Mouse (Mus musculus): ENCODE data around the gene Tmem191c. TPM values are rescaled to one million over a fixed set of nuclear protein-coding genes. Genes with fewer than 3 reads are reported as not detected.

The Tmem191c gene
- polyA plus RNA-seq, 1 experiment from 2014 or later = 19.2 TPM

DNA sequence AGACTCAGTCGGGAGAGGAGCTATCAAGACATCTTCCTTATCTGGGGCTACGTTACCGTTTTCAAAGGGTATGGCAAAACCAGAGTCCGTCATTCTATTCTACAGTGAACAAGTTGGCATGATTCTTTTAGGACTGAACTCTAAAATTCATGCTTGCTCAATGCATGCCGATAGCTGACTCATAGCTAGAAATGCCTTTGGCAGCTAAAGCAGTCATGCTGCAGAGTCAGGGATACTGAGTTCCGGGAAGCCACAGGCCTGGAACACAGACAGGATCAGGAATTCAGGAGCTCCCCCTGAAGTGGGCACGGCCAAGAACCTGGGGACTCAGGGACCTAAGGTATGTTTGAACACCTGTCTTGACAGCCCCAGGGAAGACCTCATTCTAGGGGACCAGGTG, 40.7 kb downstream of the Tmem191c start:
- H3K4me2 ChIP-seq (replicated peaks; ENCODE audit: low read depth, low read length) = no peak overlapping the region
- no peaks in the 10 kb centered on the region for H3K27me3 ChIP-seq (ENCODE audit: insufficient read depth, low read length)
- 96% methylated on average over 7 of the region's 7 CpGs for WGBS
- no peaks in the 10 kb centered on the region for H3K9me3 ChIP-seq (ENCODE audit: low read length)
- ATAC-seq (ENCODE audit: low FRiP score, low TSS enrichment) = no peak
- no peak overlapping the region for H3K4me3 ChIP-seq (ENCODE audit: low read length)
- H3K4me1 ChIP-seq (ENCODE audit: insufficient read depth, low read length) = no peaks in the 10 kb centered on the region
- peaks cover 39% of the 10 kb centered on the region for H3K36me3 ChIP-seq (ENCODE audit: insufficient read depth, low read length)
- H3K27ac ChIP-seq (ENCODE audit: low read length) = no peak overlapping the region
- H3K9ac ChIP-seq (replicated peaks; ENCODE audit: low read length) = no peak overlapping the region

DNA sequence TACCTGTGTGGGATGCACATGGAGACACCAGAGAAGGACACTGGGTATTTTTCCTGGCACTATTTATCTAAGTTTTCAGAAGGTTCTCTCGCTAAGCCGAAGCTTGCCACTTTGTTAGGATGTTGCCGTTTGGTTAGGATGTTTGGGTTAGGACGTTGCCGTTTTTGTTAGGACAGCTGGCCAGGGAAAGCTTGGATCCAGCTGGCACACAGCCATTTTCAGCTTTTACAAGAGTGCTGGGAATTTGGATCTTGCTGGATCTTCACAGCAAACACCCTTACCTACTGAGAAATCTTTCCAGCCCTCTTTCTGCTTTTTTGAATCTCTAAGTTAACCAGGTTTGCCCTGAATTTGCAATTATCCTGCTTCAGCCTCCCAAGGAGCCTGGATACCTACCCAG, 45.6 kb downstream of the Tmem191c start:
- Histone ChIP-seq H3K4me3 (ENCODE audit: low read length) (no peak overlapping the region), H3K36me3 (ENCODE audit: insufficient read depth, low read length) (peaks cover 30% of the 10 kb centered on the region), H3K4me1 (ENCODE audit: insufficient read depth, low read length) (no peaks in the 10 kb centered on the region), H3K27ac (ENCODE audit: low read length) (no peak overlapping the region), H3K4me2 (replicated peaks; ENCODE audit: low read depth, low read length) (no peak overlapping the region), H3K9me3 (ENCODE audit: low read length) (no peaks in the 10 kb centered on the region), H3K9ac (replicated peaks; ENCODE audit: low read length) (no peak overlapping the region), H3K27me3 (ENCODE audit: insufficient read depth, low read length) (no peaks in the 10 kb centered on the region)
- ATAC-seq (ENCODE audit: low FRiP score, low TSS enrichment) = no peak
- 77% methylated on average over 5 of the region's 5 CpGs for WGBS

DNA sequence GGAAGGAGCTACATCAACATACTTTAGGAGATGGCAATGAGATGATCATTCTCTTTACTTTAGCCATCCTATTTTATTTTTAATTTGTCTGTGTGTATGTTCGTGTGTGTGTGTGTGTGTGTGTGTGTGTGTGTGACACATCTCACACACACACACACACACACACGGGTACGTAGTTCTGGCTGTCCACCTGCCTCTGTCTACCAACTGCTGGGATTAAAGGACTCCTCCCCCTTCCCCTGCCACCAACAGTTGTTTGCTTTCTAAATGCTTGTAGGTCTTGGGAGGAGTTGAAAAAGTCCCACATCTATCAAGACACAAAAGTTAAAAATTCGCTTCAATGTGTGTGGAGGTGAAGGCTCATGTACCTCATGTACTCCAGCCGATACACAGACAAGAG, 48.9 kb downstream of the Tmem191c start:
- H3K9me3 ChIP-seq (ENCODE audit: low read length) = no peaks in the 10 kb centered on the region
- H3K27ac ChIP-seq (ENCODE audit: low read length) = no peak overlapping the region
- H3K9ac ChIP-seq (replicated peaks; ENCODE audit: low read length) = no peak overlapping the region
- no peaks in the 10 kb centered on the region for H3K4me1 ChIP-seq (ENCODE audit: insufficient read depth, low read length)
- H3K27me3 ChIP-seq (ENCODE audit: insufficient read depth, low read length) = no peaks in the 10 kb centered on the region
- peaks cover 21% of the 10 kb centered on the region; the same call in 1 of the 2 replicates for H3K36me3 ChIP-seq (ENCODE audit: insufficient read depth, low read length)
- WGBS = 90% methylated on average over 5 of the region's 5 CpGs
- no peak overlapping the region for H3K4me3 ChIP-seq (ENCODE audit: low read length)
- ATAC-seq (ENCODE audit: low FRiP score, low TSS enrichment) = no peak
- no peak overlapping the region for H3K4me2 ChIP-seq (replicated peaks; ENCODE audit: low read depth, low read length)

DNA sequence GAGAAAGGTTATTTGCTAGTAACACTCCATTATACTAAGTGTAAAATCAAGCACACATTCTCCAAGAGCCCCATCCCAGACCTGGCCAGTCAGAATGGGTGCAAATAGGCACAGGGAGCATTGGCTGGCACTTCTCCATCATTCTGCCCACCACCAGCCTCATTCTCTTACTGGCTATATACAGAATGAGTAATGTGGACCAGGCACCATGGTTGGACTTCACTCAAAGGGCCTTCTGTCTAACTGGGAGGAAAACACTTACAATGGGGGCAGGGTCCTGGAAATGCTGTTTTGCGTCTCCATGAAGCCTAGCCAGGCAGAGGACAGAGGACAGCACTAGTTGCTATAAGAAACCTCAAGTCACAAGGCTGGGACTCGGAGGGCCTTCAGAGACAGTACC, 50.2 kb downstream of the Tmem191c start:
- ATAC-seq (ENCODE audit: low FRiP score, low TSS enrichment) = no peak
- WGBS = 91% methylated on average over 2 of the region's 2 CpGs
- H3K9ac ChIP-seq (replicated peaks; ENCODE audit: low read length) = no peak overlapping the region
- no peaks in the 10 kb centered on the region for H3K9me3 ChIP-seq (ENCODE audit: low read length)
- no peak overlapping the region for H3K4me3 ChIP-seq (ENCODE audit: low read length)
- H3K4me2 ChIP-seq (replicated peaks; ENCODE audit: low read depth, low read length) = no peak overlapping the region
- no peak overlapping the region for H3K27ac ChIP-seq (ENCODE audit: low read length)
- H3K27me3 ChIP-seq (ENCODE audit: insufficient read depth, low read length) = no peaks in the 10 kb centered on the region
- H3K36me3 ChIP-seq (ENCODE audit: insufficient read depth, low read length) = peaks cover 21% of the 10 kb centered on the region; the same call in 1 of the 2 replicates
- H3K4me1 ChIP-seq (ENCODE audit: insufficient read depth, low read length) = no peaks in the 10 kb centered on the region

- no peaks in the 10 kb centered on the region for H3K27me3 ChIP-seq (ENCODE audit: insufficient read depth, low read length)
- H3K36me3 ChIP-seq (ENCODE audit: insufficient read depth, low read length) = peaks cover 11% of the 10 kb centered on the region; the same call in 1 of the 2 replicates
- ATAC-seq (ENCODE audit: low FRiP score, low TSS enrichment) = no peak
- H3K9me3 ChIP-seq (ENCODE audit: low read length) = no peaks in the 10 kb centered on the region
- no peak overlapping the region for H3K4me2 ChIP-seq (replicated peaks; ENCODE audit: low read depth, low read length)
- H3K4me1 ChIP-seq (ENCODE audit: insufficient read depth, low read length) = no peaks in the 10 kb centered on the region
- H3K4me3 ChIP-seq (ENCODE audit: low read length) = no peak overlapping the region
- 90% methylated on average over 1 of the region's 1 CpGs for WGBS
- H3K9ac ChIP-seq (replicated peaks; ENCODE audit: low read length) = no peak overlapping the region
- no peak overlapping the region for H3K27ac ChIP-seq (ENCODE audit: low read length)
Measured at GRCm38 (mm10) chr16:17329848-17330570, 54.1 kb downstream of the Tmem191c start.

DNA sequence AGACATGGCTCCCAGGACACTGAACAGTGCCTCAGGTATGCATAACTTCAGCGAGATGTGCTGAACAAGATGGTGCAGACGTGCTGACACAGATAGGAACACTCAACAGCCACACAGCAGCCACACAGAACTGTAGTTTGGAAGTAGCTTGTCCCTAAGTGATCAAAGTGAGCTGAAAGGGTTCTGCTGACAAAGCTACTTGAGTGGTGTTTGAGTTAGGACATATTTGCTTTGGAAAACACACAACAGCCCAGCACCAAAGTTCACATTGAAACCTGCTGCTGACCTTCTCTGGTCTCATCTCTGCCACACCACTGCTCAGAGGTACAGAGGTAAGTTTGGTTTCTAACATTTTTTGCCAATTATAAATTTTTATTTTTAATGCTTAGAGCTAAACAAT, 55.2 kb downstream of the Tmem191c start, which contains the start of gene Serpind1:
Serpind1 (plus strand) TSS at position 256 of the 400 bp plus-strand sequence.
- Histone ChIP-seq H3K9ac (replicated peaks; ENCODE audit: low read length) (no peak within 1 kb of the TSS), H3K4me1 (ENCODE audit: insufficient read depth, low read length) (no peaks in the 10 kb centered on the region), H3K27me3 (ENCODE audit: insufficient read depth, low read length) (no peaks in the 10 kb centered on the region), H3K4me3 (ENCODE audit: low read length) (no peak within 1 kb of the TSS), H3K9me3 (ENCODE audit: low read length) (no peaks in the 10 kb centered on the region), H3K36me3 (ENCODE audit: insufficient read depth, low read length) (peaks cover 3% of the 10 kb centered on the region; the same call in 1 of the 2 replicates), H3K4me2 (replicated peaks; ENCODE audit: low read depth, low read length) (no peak within 1 kb of the TSS), H3K27ac (ENCODE audit: low read length) (no peak within 1 kb of the TSS)
- ATAC-seq (ENCODE audit: low FRiP score, low TSS enrichment) = no peak
- 83% methylated on average over 2 of the region's 2 CpGs for WGBS

DNA sequence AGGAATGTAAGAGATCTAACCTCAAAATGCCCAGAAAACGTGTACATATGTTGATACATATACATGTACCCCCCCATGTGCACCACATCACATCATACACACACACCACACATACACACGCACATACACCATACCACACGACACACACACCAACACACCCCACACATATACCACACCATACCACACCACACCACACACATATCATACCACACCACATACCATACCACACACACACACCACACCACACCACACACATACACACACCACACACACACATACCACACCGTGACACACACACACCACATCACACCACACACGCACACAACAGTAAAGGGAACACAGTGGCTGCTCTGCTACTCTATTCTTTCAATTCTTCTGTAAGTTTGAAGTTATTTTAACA, 56.0 kb downstream of the Tmem191c start:
- Histone ChIP-seq H3K4me3 (ENCODE audit: low read length) (no peak overlapping the region), H3K9ac (replicated peaks; ENCODE audit: low read length) (no peak overlapping the region), H3K27me3 (ENCODE audit: insufficient read depth, low read length) (no peaks in the 10 kb centered on the region), H3K27ac (ENCODE audit: low read length) (no peak overlapping the region), H3K4me1 (ENCODE audit: insufficient read depth, low read length) (no peaks in the 10 kb centered on the region), H3K4me2 (replicated peaks; ENCODE audit: low read depth, low read length) (no peak overlapping the region), H3K9me3 (ENCODE audit: low read length) (no peaks in the 10 kb centered on the region), H3K36me3 (ENCODE audit: insufficient read depth, low read length) (peaks cover 3% of the 10 kb centered on the region; the same call in 1 of the 2 replicates)
- no peak; the same call in 1 of the 2 replicates for ATAC-seq (ENCODE audit: low FRiP score, low TSS enrichment)
- WGBS = 95% methylated on average over 5 of the region's 5 CpGs

Other genes starting within 250 kb of the Tmem191c start
- gene Ypel1, start 206.4 kb upstream of the Tmem191c start, polyA plus RNA-seq (2015; fragmentation: Nextera tagmentation; extraction: Ambion mirVana) = 43.2 and 44.8 TPM in 2 replicates
- gene Ppil2, start 164.8 kb upstream of the Tmem191c start, polyA plus RNA-seq (2015; fragmentation: Nextera tagmentation; extraction: Ambion mirVana) = 150 and 161 TPM in 2 replicates
- 57.5 and 60.6 TPM in 2 replicates for gene 2610318N02Rik, start 150.9 kb upstream of the Tmem191c start, polyA plus RNA-seq (2015; fragmentation: Nextera tagmentation; extraction: Ambion mirVana)
- gene Sdf2l1, start 143.7 kb upstream of the Tmem191c start, polyA plus RNA-seq (2015; fragmentation: Nextera tagmentation; extraction: Ambion mirVana) = 95.5 and 105 TPM in 2 replicates
- 7.2 and 7.8 TPM in 2 replicates for gene Ydjc, start 131.5 kb upstream of the Tmem191c start, polyA plus RNA-seq (2015; fragmentation: Nextera tagmentation; extraction: Ambion mirVana)
- 0.31 and 0.36 TPM in 2 replicates for gene Ccdc116, start 128.8 kb upstream of the Tmem191c start, polyA plus RNA-seq (2015; fragmentation: Nextera tagmentation; extraction: Ambion mirVana)
- 332 and 350 TPM in 2 replicates for gene Ube2l3, start 73.4 kb upstream of the Tmem191c start, polyA plus RNA-seq (2015; fragmentation: Nextera tagmentation; extraction: Ambion mirVana)
- gene Rimbp3, start 67.5 kb upstream of the Tmem191c start, polyA plus RNA-seq (2015; fragmentation: Nextera tagmentation; extraction: Ambion mirVana) = 0.36 and 0.51 TPM in 2 replicates
- gene Hic2, start 42.5 kb upstream of the Tmem191c start, polyA plus RNA-seq (2015; fragmentation: Nextera tagmentation; extraction: Ambion mirVana) = 4.9 and 5.4 TPM in 2 replicates
- 0.69 and 0.89 TPM in 2 replicates for gene Serpind1, start 55.3 kb downstream of the Tmem191c start, polyA plus RNA-seq (2015; fragmentation: Nextera tagmentation; extraction: Ambion mirVana)
- 14.7 and 15.6 TPM in 2 replicates for gene Snap29, start 129.9 kb downstream of the Tmem191c start, polyA plus RNA-seq (2015; fragmentation: Nextera tagmentation; extraction: Ambion mirVana)
- 39.1 and 39.2 TPM in 2 replicates for gene Pi4ka, start 130.2 kb downstream of the Tmem191c start, polyA plus RNA-seq (2015; fragmentation: Nextera tagmentation; extraction: Ambion mirVana)
- gene Crkl, start 175.9 kb downstream of the Tmem191c start, polyA plus RNA-seq (2015; fragmentation: Nextera tagmentation; extraction: Ambion mirVana) = 77.6 and 78.5 TPM in 2 replicates
- gene Aifm3, start 213.5 kb downstream of the Tmem191c start, polyA plus RNA-seq (2015; fragmentation: Nextera tagmentation; extraction: Ambion mirVana) = 3.4 and 3.6 TPM in 2 replicates
- gene Lztr1, start 232.6 kb downstream of the Tmem191c start, polyA plus RNA-seq (2015; fragmentation: Nextera tagmentation; extraction: Ambion mirVana) = 102 and 113 TPM in 2 replicates

Data from kidney, embryonic 16.5 days (tissue).